Mouse (Mus musculus): ENCODE results near the gene Arfgef2.

Gene Arfgef2

DNA sequence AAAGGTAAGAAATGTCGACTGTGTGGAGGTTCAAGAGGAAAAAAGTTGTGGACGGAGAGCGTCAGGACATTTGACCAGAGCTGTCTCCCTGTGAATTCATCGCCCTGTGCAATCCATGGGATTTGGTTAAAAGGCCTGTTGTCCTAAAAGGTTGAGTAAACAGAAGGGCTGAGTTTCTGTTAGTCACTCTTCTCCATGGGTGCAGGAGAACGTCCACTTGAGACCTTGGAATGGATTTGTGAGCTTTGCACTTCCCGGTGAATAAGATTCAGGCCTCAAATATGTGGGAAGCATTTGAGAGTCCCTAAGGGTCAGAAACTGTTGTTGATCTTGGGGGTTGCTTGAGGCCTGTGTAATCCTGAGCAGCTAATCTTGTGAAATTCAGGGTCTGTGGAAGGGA, 1.4 kb downstream of the Arfgef2 start:
- DNase-seq (ENCODE audit: low spot score in 2 of 2) = no peak

GRCm38 (mm10) chr2:166809499-166809898, 4.1 kb downstream of the Arfgef2 start:
- no peak for DNase-seq (ENCODE audit: low spot score in 2 of 2)

GRCm38 (mm10) chr2:166810821-166811220, 5.4 kb downstream of the Arfgef2 start:
- DNase-seq (ENCODE audit: low spot score in 2 of 2) = peak in 1 of 2 experiments; percentile 43

DNA sequence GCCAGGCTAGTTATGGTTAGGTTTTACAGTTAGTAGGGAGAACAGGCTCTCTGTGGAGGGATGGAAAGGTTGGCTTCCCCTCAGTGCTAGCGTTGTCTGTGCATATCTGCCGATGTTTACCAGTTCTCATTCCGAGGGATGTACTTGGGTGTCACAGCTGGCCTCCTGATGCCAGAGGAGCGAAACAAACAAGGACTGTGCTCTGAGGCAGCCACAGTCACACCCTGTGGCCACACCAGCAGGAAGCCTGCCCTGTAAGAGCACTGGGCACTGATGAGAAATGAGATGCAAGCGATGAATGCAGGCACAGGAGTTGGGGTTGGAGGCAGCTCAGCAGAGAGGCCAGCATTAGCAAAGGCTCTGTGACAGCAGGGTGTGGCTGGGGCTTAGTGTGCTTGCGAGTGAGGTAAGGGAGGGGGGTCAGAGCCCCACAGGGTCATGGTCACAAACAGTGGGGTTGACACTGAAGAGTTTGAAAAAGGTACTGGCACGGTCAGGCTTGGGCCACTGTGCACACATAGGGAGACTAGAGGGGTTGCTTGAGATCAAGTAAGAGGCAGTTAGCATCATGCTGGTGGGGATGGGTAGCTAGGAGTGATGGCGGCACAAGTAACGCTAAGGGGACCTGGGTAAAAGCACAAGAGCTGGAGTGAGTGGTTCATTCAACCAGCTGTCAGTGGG, 13.2 kb downstream of the Arfgef2 start:
- DNase-seq (ENCODE audit: low spot score in 2 of 2) = no peak

GRCm38 (mm10) chr2:166819849-166820248, 14.5 kb downstream of the Arfgef2 start:
- DNase-seq (ENCODE audit: low spot score in 2 of 2) = no peak

DNA sequence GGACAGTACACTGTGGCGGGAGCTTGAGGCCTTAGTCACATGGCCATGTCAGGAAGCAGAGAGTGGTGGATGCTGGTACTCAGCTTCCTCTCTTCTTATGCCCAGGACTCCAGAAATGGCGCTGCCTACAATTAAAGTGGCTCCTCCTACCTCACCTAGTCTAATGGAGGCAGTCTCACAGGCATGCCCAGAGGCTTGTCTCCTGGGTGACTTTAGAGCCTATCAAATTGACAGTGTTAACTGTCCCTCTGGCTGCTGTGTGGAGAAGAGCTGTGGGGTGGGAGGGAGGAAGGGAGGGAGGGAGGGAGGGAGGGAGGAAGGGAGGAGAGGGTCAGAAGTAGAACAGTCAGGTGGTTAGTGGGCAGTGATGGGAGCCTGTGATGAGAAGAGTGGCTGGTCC, 15.5 kb downstream of the Arfgef2 start:
- DNase-seq (ENCODE audit: low spot score in 2 of 2) = no peak

- DNase-seq (ENCODE audit: low spot score in 2 of 2) = no peak
Observed at GRCm38 (mm10) chr2:166821406-166821805, 16.0 kb downstream of the Arfgef2 start.

- DNase-seq (ENCODE audit: low spot score in 2 of 2) = no peak
Observed at GRCm38 (mm10) chr2:166822119-166822826, 16.9 kb downstream of the Arfgef2 start.

GRCm38 (mm10) chr2:166822901-166823300, 17.5 kb downstream of the Arfgef2 start:
- no peak for DNase-seq (ENCODE audit: low spot score in 2 of 2)

DNA sequence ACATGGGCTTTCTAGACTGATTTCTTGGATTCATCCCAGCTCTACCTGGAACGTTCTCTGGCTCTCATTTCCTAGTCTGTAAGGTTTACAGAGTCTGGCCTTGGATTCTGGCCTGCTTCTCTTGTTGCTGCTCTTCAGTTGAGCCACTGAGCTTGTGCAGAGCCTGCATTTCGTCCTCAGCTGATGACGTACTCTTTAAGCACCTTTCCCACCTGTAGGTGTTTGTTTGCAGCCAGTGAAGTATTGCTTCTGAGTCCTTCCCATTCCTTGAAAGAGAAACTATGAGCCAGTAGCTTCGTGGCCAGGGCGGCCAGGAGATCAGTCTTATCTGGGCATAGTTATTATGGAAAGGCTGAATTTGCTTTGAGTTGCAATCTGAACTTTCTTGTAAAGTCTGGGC, 19.0 kb downstream of the Arfgef2 start:
- no peak for DNase-seq (ENCODE audit: low spot score in 2 of 2)

- DNase-seq (ENCODE audit: low spot score in 2 of 2) = no peak
Observed at GRCm38 (mm10) chr2:166824998-166825397, 19.6 kb downstream of the Arfgef2 start.

GRCm38 (mm10) chr2:166826491-166827224, 21.3 kb downstream of the Arfgef2 start:
- no peak for DNase-seq (ENCODE audit: low spot score in 2 of 2)

GRCm38 (mm10) chr2:166828306-166828705, 22.9 kb downstream of the Arfgef2 start:
- DNase-seq (ENCODE audit: low spot score in 2 of 2) = peak; percentile 58 to 67

GRCm38 (mm10) chr2:166830350-166830749, 25.0 kb downstream of the Arfgef2 start:
- DNase-seq (ENCODE audit: low spot score in 2 of 2) = no peak

DNA sequence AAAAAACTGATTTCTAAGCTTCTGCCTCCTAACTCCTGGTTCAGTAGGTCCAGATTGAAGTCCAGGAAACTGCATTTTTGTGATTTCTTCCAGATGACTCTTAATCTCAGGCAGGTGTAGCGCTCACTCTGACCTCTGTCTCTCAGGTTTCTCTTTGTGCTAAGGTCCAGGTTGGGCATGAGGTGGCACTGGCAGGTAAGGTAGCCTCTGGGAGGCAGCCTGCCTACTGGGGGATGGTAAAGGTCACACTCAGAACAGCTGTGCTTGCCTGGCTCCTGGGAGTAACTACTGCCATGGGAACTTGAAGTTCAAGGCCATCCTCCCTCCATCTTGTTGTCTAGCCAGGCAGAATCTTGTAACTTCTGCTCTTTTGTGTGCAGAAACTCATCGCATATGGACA, 28.7 kb downstream of the Arfgef2 start:
- DNase-seq (ENCODE audit: low spot score in 2 of 2) = no peak

DNA sequence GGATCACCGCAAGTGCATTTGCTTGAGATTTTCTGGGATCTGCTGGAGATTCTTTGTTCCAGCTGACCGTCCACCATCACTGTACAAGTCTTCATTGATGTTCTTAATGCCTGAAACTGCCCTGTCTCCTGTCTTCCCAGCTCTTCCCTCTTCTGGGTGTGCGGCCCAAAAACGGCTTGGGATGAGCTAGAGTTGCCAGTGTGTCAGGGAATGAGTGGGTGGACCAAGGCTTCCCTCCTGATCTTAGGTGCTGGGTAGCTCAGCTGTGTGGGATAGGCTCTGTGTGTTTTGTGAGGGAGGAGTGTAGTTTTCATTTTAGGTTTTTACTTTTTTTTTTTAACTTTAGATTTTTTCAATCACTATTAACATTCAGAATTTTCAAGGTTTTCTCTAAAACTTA, 29.4 kb downstream of the Arfgef2 start:
- DNase-seq (ENCODE audit: low spot score in 2 of 2) = no peak

GRCm38 (mm10) chr2:166835581-166835980, 30.2 kb downstream of the Arfgef2 start:
- DNase-seq (ENCODE audit: low spot score in 2 of 2) = no peak

DNA sequence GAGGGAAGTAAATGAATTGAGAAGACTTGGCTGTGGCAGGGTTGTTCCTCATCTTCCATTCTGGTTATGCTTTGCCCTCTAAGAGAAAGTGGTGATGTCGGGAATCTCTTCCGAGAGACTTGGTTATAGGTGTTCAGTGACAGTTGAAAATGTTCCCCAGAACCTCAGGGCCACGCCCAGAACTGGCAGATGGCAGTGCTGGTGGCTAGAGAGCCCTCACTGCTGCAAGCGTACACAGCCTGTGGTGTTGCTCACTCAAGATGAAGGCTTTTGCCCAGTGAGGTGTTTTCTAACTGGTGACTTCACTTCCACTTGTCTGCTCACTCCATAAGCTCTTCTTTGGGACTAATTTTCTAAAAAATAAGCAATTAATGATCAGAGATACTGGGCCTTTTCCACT, 36.4 kb downstream of the Arfgef2 start:
- no peak for DNase-seq (ENCODE audit: low spot score in 2 of 2)

DNA sequence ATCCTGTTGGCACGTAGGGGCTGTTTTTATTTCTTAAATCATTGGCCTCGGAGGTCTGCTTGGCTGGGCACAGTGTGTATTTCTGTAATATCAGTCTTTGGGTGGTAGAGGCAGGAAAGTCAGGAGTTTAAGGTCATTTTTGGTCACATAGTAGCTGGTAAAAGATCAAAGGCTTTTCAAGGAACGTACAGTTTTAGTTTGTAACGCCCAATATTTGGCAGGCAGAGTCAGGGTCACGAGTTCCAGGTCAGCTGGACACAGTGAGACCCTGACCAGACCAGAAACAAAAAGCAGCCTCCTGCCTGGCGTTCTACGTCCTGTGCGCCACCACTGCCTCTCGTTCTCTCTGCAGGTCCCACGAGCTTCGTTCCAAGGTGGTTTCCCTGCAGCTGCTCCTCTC, 45.3 kb downstream of the Arfgef2 start:
- DNase-seq (ENCODE audit: low spot score in 2 of 2) = no peak

- no peak for DNase-seq (ENCODE audit: low spot score in 2 of 2)
Observed at GRCm38 (mm10) chr2:166852270-166852669, 46.9 kb downstream of the Arfgef2 start.

GRCm38 (mm10) chr2:166855771-166856170, 50.4 kb downstream of the Arfgef2 start:
- no peak for DNase-seq (ENCODE audit: low spot score in 2 of 2)

DNA sequence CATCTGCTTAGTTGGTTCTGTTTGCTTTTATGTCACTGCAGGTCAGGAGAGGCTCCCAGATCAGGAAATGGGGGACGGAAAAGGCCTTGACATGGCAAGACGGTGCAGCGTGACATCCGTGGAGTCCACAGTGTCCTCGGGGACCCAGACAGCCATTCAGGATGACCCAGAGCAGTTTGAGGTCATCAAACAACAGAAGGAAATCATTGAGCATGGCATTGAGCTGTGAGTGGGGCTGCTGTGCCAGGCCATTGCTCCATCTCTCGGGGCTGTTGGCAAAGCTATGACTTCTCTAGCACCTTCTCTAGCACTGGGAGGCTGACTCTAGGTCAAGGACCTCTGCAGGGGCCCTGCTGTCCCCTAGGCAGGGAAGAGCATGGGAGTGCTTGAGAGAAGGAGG, 51.0 kb downstream of the Arfgef2 start:
- DNase-seq (ENCODE audit: low spot score in 2 of 2) = no peak

DNA sequence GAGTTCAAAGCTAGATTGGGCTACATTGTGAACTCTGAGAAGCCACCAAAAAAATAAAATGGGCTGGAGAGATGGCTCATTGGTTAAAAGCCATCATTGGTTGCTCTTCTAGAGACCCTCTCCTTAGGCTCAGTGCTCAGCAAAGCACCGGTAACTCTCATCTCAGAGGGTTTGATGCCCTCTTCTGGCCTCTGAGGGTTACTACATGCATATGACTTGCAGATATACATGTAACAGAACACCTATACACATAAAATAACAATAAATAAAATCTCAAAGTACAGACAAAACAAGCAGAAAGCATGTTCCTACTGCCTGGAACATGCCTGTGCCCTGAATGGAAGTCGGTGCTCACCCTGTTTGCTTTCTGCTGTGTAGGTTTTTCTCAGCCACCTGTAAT, 51.7 kb downstream of the Arfgef2 start:
- DNase-seq (ENCODE audit: low spot score in 2 of 2) = no peak
